Comparison of ENCODE assay signal across 9 mouse cellular contexts in genomic region chr2:18695163-18695562, GRCm38 (mm10). TPM values are rescaled to one million over a fixed set of nuclear protein-coding genes. Genes with fewer than 3 reads are reported as not detected.
DNase-seq lines count a peak whose midpoint lies in the region; ATAC-seq lines count a peak whose summit lies in the region.
"Had no signal": no experiment of that assay in that cellular context is flagged by ENCODE, and none has a peak within 500 bp of the region (broad histone marks: within the 10 kb centered on the region; RNA-seq: fewer than 3 reads in every experiment).

No protein-coding gene starts in this region.

- WGBS in heart, embryonic 10.5 days = 4% methylated on average over 8 of the region's 8 CpGs
- 4% methylated on average over 8 of the region's 8 CpGs for WGBS in lung, embryonic 16.5 days
- 1% methylated on average over 8 of the region's 8 CpGs for WGBS in neural tube, embryonic 11.5 days

- no peak overlapping the region for H3K27ac ChIP-seq in heart, embryonic 10.5 days
- H3K27ac ChIP-seq in lung, embryonic 16.5 days (ENCODE audit: low read length) = no peak overlapping the region
- H3K27ac ChIP-seq in neural tube, embryonic 11.5 days (ENCODE audit: low read depth, low read length) = no peak overlapping the region

- peaks cover 84% of the 10 kb centered on the region for H3K27me3 ChIP-seq in heart, embryonic 10.5 days (ENCODE audit: insufficient read depth, poor library complexity, severe bottlenecking)
- peaks cover 42% of the 10 kb centered on the region for H3K27me3 ChIP-seq in lung, embryonic 16.5 days (ENCODE audit: control insufficient read depth, insufficient read depth, low read depth, low read length)
- peaks cover 71% of the 10 kb centered on the region for H3K27me3 ChIP-seq in neural tube, embryonic 11.5 days (ENCODE audit: control insufficient read depth, insufficient read depth, low read length)

- H3K9me3 ChIP-seq in heart, embryonic 10.5 days = no peaks in the 10 kb centered on the region
- H3K9me3 ChIP-seq in lung, embryonic 16.5 days (ENCODE audit: control insufficient read depth, low read length) = no peaks in the 10 kb centered on the region
- no peaks in the 10 kb centered on the region for H3K9me3 ChIP-seq in neural tube, embryonic 11.5 days (ENCODE audit: control insufficient read depth, low read length)

- H3K9ac ChIP-seq in lung, embryonic 16.5 days (ENCODE audit: low read length) = no peak overlapping the region
- H3K9ac ChIP-seq in neural tube, embryonic 11.5 days (ENCODE audit: low read length) = no peak overlapping the region

- intact Hi-C loops in heart, postnatal 36 days (cut with DNase I) = loop anchor here (2.0 to 10.0 kb wide), 2 partner anchors 72 to 300 kb away; partner anchors contain the start of genes 4930426L09Rik and Pip4k2a

- no peak overlapping the region for H3K4me2 ChIP-seq in lung, embryonic 16.5 days (ENCODE audit: low read depth, low read length)
- peak overlapping the region; percentile 89; the same call in 1 of the 2 replicates for H3K4me2 ChIP-seq in neural tube, embryonic 11.5 days (ENCODE audit: low read depth)

- DNase-seq in heart, embryonic 10.5 days (ENCODE audit: low spot score) = no peak
- no peak for DNase-seq in heart, postnatal 36 days
- DNase-seq in lung, postnatal 4 days = no peak
- DNase-seq in induced T-regulatory cell, adult 2 months (ENCODE audit: low read depth) = peak; percentile 26
- DNase-seq in neural tube, embryonic 11.5 days (ENCODE audit: low spot score) = no peak
- no peak for DNase-seq in cerebellum, postnatal 10 days

- H3K4me3 ChIP-seq in heart, embryonic 10.5 days = 0 out of 2 replicates have a peak overlapping the region, but pooled peaks have one; percentile 89
- peak overlapping the region; percentile 79 for H3K4me3 ChIP-seq in lung, embryonic 16.5 days (ENCODE audit: low read length)
- no peak overlapping the region for H3K4me3 ChIP-seq in neural tube, embryonic 11.5 days (ENCODE audit: low read depth, low read length)

- ATAC-seq in lung, embryonic 16.5 days (ENCODE audit: low read depth) = no peak
- no peak for ATAC-seq in neural tube, embryonic 11.5 days (ENCODE audit: insufficient read depth, low FRiP score, low TSS enrichment)
- ATAC-seq in erythroid progenitor cell, adult 5-6 weeks (replicated peaks; ENCODE audit: low FRiP score, poor library complexity, severe bottlenecking) = no peak

- peaks cover 22% of the 10 kb centered on the region for H3K4me1 ChIP-seq in heart, embryonic 10.5 days
- H3K4me1 ChIP-seq in lung, embryonic 16.5 days (replicated peaks; ENCODE audit: control insufficient read depth, insufficient read depth, low read length) = peaks cover 16% of the 10 kb centered on the region; the same call in 1 of the 2 replicates
- peaks cover 2% of the 10 kb centered on the region; the same call in 1 of the 2 replicates for H3K4me1 ChIP-seq in neural tube, embryonic 11.5 days (ENCODE audit: control insufficient read depth, insufficient read depth, low read length)

- no peaks in the 10 kb centered on the region for H3K36me3 ChIP-seq in heart, embryonic 10.5 days
- H3K36me3 ChIP-seq in lung, embryonic 16.5 days (ENCODE audit: control insufficient read depth, insufficient read depth, low read length) = no peaks in the 10 kb centered on the region
- no peaks in the 10 kb centered on the region for H3K36me3 ChIP-seq in neural tube, embryonic 11.5 days (ENCODE audit: control insufficient read depth, insufficient read depth, low read length)

RNA-seq across cellular contexts. Expression of gene Spag6, which starts 1.3 kb away (rescaled TPM):
- polyA plus RNA-seq in heart, embryonic 10.5 days (2016; fragmentation: Nextera tagmentation; extraction: Ambion mirVana) = not detected in 2 replicates
- total RNA-seq in heart, postnatal 36 days (2021) = under 1 TPM in 1 of 2 experiments, not detected in 1; 0.47 TPM
- polyA plus RNA-seq in lung, embryonic 16.5 days (2015; fragmentation: Nextera tagmentation; extraction: Ambion mirVana) = 0.15 TPM in 1 of 2 replicates, not detected in the other
- 0.21 and 0.37 TPM in 2 replicates for polyA plus RNA-seq in neural tube, embryonic 11.5 days (2014; fragmentation: Nextera tagmentation; extraction: Ambion mirVana)
- total RNA-seq in erythroid progenitor cell, adult 5-6 weeks (2015; ENCODE audit: low replicate concordance) = not detected in 2 replicates
- not detected in 2 replicates for total RNA-seq in erythroid progenitor cell, adult 5-6 weeks (2017; ENCODE audit: low replicate concordance)
- total RNA-seq: common myeloid progenitor, adult 5-6 weeks had no signal

RNA-seq across cellular contexts. Expression of gene Bmi1, which starts 18.3 kb away (rescaled TPM):
- polyA plus RNA-seq in heart, embryonic 10.5 days (2016; fragmentation: Nextera tagmentation; extraction: Ambion mirVana) = 10.0 and 16.0 TPM in 2 replicates
- total RNA-seq in heart, postnatal 36 days (2021) = 10 to 100 TPM; 60.5 to 62.0 TPM
- polyA plus RNA-seq in lung, embryonic 16.5 days (2015; fragmentation: Nextera tagmentation; extraction: Ambion mirVana) = 20.8 TPM in 2 replicates
- polyA plus RNA-seq in neural tube, embryonic 11.5 days (2014; fragmentation: Nextera tagmentation; extraction: Ambion mirVana) = 37.5 and 43.8 TPM in 2 replicates
- 2.1 and 12.6 TPM in 2 replicates for total RNA-seq in erythroid progenitor cell, adult 5-6 weeks (2015; ENCODE audit: low replicate concordance)
- total RNA-seq in erythroid progenitor cell, adult 5-6 weeks (2017; ENCODE audit: low replicate concordance) = 9.8 and 13.6 TPM in 2 replicates

RNA-seq across cellular contexts. Expression of gene Commd3, which starts 23.0 kb away (rescaled TPM):
- polyA plus RNA-seq in heart, embryonic 10.5 days (2016; fragmentation: Nextera tagmentation; extraction: Ambion mirVana) = 106 and 113 TPM in 2 replicates
- total RNA-seq in heart, postnatal 36 days (2021) = 100 to 1,000 TPM; 103 to 104 TPM
- polyA plus RNA-seq in lung, embryonic 16.5 days (2015; fragmentation: Nextera tagmentation; extraction: Ambion mirVana) = 201 and 219 TPM in 2 replicates
- polyA plus RNA-seq in neural tube, embryonic 11.5 days (2014; fragmentation: Nextera tagmentation; extraction: Ambion mirVana) = 145 and 171 TPM in 2 replicates
- 54.1 and 73.2 TPM in 2 replicates for total RNA-seq in erythroid progenitor cell, adult 5-6 weeks (2015; ENCODE audit: low replicate concordance)
- 25.3 and 44.7 TPM in 2 replicates for total RNA-seq in erythroid progenitor cell, adult 5-6 weeks (2017; ENCODE audit: low replicate concordance)
